Mouse (Mus musculus) gastrocnemius, postnatal 10 days (tissue): Measurements from ENCODE around the gene Ddx31. TPM values are rescaled to one million over a fixed set of nuclear protein-coding genes. Genes with fewer than 3 reads are reported as not detected.
A peak's percentile ranks its signal among the peaks of the same experiment; 100 is the strongest.

Source experiments
- DNase-seq: peaks from one replicate; pipeline ENCODE4 v3.0.0; 2021; ENCODE audit warnings: mixed read lengths
- total RNA-seq, 2 experiments: library from RNA; stranded (reverse); gene quantifications; 2 replicates each; pipeline ENCODE4 v1.2.3; 2021

Gene Ddx31
- total RNA-seq, 2 experiments from 2014 or later, result 3.4 to 5.7 TPM

- no peak for DNase-seq
These were observed 23.7 kb downstream of the Ddx31 start for GRCm38 (mm10) chr2:28863857-28864256.

- no peak for DNase-seq
These were observed 27.3 kb downstream of the Ddx31 start for GRCm38 (mm10) chr2:28867495-28867894.

GRCm38 (mm10) chr2:28875554-28875953, 35.3 kb downstream of the Ddx31 start:
- DNase-seq, result no peak

GRCm38 (mm10) chr2:28881275-28881674, 41.1 kb downstream of the Ddx31 start:
- peak; percentile 45 for DNase-seq

- DNase-seq, result no peak
These were observed 41.8 kb downstream of the Ddx31 start for GRCm38 (mm10) chr2:28882047-28882446.

- DNase-seq, result peak; percentile 48
These were observed 42.8 kb downstream of the Ddx31 start for GRCm38 (mm10) chr2:28882826-28883485.

- DNase-seq, result no peak
These were observed 44.7 kb downstream of the Ddx31 start for GRCm38 (mm10) chr2:28884914-28885313.

GRCm38 (mm10) chr2:28892796-28893195, 52.6 kb downstream of the Ddx31 start:
- DNase-seq, result no peak

GRCm38 (mm10) chr2:28893526-28893925, 53.3 kb downstream of the Ddx31 start:
- DNase-seq, result no peak

- no peak for DNase-seq
These were observed 55.7 kb downstream of the Ddx31 start for GRCm38 (mm10) chr2:28895876-28896275.

GRCm38 (mm10) chr2:28897340-28897899, 57.2 kb downstream of the Ddx31 start:
- no peak for DNase-seq

GRCm38 (mm10) chr2:28902291-28902690, 62.1 kb downstream of the Ddx31 start:
- no peak for DNase-seq

- DNase-seq, result no peak
These were observed 63.7 kb downstream of the Ddx31 start for GRCm38 (mm10) chr2:28903871-28904270.

- DNase-seq, result no peak
These were observed 64.6 kb downstream of the Ddx31 start for GRCm38 (mm10) chr2:28904786-28905185.

GRCm38 (mm10) chr2:28905561-28905960, 65.4 kb downstream of the Ddx31 start:
- DNase-seq, result no peak

- no peak for DNase-seq
These were observed 67.6 kb downstream of the Ddx31 start for GRCm38 (mm10) chr2:28907691-28908388.

- DNase-seq, result peak; percentile 36
These were observed 68.4 kb downstream of the Ddx31 start for GRCm38 (mm10) chr2:28908389-28909153.

GRCm38 (mm10) chr2:28909186-28909817, 69.1 kb downstream of the Ddx31 start:
- DNase-seq, result no peak

- DNase-seq, result no peak
These were observed 69.9 kb downstream of the Ddx31 start for GRCm38 (mm10) chr2:28909818-28910710.

GRCm38 (mm10) chr2:28910877-28911276, 70.7 kb downstream of the Ddx31 start:
- no peak for DNase-seq

- no peak for DNase-seq
These were observed 71.3 kb downstream of the Ddx31 start for GRCm38 (mm10) chr2:28911331-28912038.
